Mouse (Mus musculus): ENCODE data around the gene Dgkz.
A peak's percentile ranks its signal among the peaks of the same experiment; 100 is the strongest.

DNA sequence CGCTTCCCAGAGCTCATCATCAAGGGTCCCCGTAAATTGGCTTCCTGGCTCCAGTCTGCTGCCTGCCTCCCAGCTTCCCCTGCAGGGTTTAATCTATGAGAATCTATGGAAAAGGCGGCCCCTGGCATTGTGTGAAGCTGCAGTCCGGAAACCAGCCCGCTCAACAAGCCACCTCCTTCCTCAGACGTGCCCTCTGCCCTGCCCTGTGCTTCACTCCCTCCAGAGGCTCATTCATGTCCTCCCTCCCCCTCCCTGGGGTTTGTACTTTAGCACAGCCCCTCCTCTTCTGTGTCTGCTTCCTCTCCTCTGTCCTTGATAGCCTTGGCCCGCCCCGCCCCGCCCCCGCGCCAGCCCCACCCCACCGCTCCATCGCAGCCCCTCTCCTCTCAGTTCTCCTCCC lies 8.8 kb upstream of the Dgkz start:
- TF ChIP-seq CTCF (IDR thresholded peaks at IDR 0.05; ENCODE audit: borderline replicate concordance, control insufficient read depth, extremely low read depth, insufficient read depth, low read length, poor library complexity) (no peak), POLR2A (IDR thresholded peaks at IDR 0.05; ENCODE audit: control insufficient read depth, extremely low read depth, insufficient read depth, low read length, poor library complexity) (peak; percentile 30; the same call in 1 of the 2 replicates)
